Mouse (Mus musculus) bone marrow, adult 2 months (tissue): Measurements from ENCODE around the gene Duoxa2. TPM values are rescaled to one million over a fixed set of nuclear protein-coding genes. Genes with fewer than 3 reads are reported as not detected.
"Not testable (repeated sequence)": the region's sequence is repeated elsewhere in the genome, so short reads cannot be mapped to it uniquely, and the experiment has no call there.

ENCODE experiments used
- H3K27ac ChIP-seq: fragments of 200-500 bp; 2 replicates; pipeline ENCODE4 v1.5.1; 2012; ENCODE audit warnings: low read depth, mild to moderate bottlenecking, control low read depth, inconsistent platforms, low read length; ENCODE audit not compliant: control insufficient read depth, poor library complexity, insufficient read depth
- H3K4me1 ChIP-seq: fragments of 200-500 bp; 2 replicates; pipeline ENCODE4 v1.6.1; 2011; ENCODE audit warnings: low read length; ENCODE audit not compliant: control insufficient read depth, insufficient read depth
- H3K4me3 ChIP-seq: fragments of 200-500 bp; replicated peaks from 2 replicates; pipeline ENCODE3; 2011; ENCODE audit warnings: mild to moderate bottlenecking, low read depth, low read length, control low read depth; ENCODE audit not compliant: control insufficient read depth
- CTCF ChIP-seq: fragments of 200-500 bp; IDR thresholded peaks from 2 replicates; pipeline ENCODE4 v1.5.1; 2011; ENCODE audit warnings: low read length, control low read depth; ENCODE audit not compliant: control insufficient read depth, insufficient read depth
- POLR2A ChIP-seq: fragments of 200-500 bp; IDR thresholded peaks from 2 replicates; pipeline ENCODE4 v1.6.1; 2011; ENCODE audit warnings: low read depth, mild to moderate bottlenecking, control low read depth, low read length, borderline replicate concordance; ENCODE audit not compliant: control insufficient read depth
- WGBS: fragments of 180-500 bp; shearing (Covaris S2); methylation state at CpG from one replicate; pipeline ENCODE4 v1.1.7; 2018; 5-methylcytosine and 5-hydroxymethylcytosine counted together
- polyA plus RNA-seq: library from polyadenylated mRNA; stranded (reverse); fragments of >200 nt; gene quantifications from 2 replicates; pipeline ENCODE4 v1.2.4, GENCODE M21; 2011; ENCODE audit warnings: low replicate concordance; ENCODE audit not compliant: missing spikeins, insufficient read depth, insufficient read length

Gene Duoxa2
- polyA plus RNA-seq, 1 experiment: not detected

GRCm38 (mm10) chr2:122315372-122315771 is 16.7 kb downstream of the Duoxa2 start, which contains the start of gene Duox1:
Gene Duox1, plus strand, starts transcription at chr2:122315672.
- WGBS: 76% methylated on average over 7 of the region's 7 CpGs
- Histone ChIP-seq H3K27ac (no peak within 1 kb of the TSS), H3K4me3 (no peak within 1 kb of the TSS), H3K4me1 (no peaks in the 10 kb centered on the region)
- TF ChIP-seq CTCF (no peak), POLR2A (no peak)

DNA sequence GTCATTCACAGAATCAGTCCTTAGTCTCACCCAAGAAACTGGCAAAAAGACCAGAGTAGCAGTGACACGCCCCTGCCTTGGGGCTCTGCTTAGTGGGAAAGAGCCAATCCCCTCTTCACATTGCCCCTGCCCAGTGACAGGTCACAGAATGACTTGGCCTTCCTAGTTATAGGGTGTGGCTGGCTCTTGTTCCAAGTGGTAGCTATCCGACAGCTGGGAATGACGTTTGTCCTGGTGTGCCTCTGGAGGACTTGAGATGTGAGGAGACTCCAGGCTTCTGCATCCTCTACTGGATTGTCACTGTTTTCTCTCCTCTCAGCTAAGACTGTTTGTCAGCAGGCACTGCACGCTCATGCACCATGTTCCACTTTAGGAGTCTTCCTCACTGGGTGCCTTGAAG is 18.7 kb downstream of the Duoxa2 start:
- no peak overlapping the region for H3K4me3 ChIP-seq
- no peak overlapping the region for H3K27ac ChIP-seq
- TF ChIP-seq POLR2A (no peak), CTCF (no peak)
- WGBS: 67% methylated on average over 4 of the region's 4 CpGs
- no peaks in the 10 kb centered on the region for H3K4me1 ChIP-seq

DNA sequence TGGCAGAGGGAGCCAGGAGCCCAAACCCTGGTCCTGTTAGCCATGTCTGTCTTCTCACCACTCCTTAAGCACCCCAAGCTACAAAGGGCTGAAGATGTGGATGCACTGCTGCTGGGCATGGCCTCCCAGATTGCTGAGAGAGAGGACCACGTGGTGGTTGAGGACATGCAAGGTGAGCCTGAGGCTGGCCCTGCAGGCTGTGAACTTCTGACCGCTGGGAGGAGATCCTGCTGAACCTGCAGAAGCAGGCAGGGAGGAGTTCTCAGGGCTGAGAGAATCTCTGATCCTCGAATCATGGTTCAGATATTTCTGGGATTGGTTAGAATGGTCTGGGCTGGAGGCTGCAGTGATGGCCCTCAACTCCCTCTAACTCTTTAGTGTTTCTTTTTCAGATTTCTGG is 25.3 kb downstream of the Duoxa2 start:
- 59% methylated on average over 3 of the region's 3 CpGs for WGBS

DNA sequence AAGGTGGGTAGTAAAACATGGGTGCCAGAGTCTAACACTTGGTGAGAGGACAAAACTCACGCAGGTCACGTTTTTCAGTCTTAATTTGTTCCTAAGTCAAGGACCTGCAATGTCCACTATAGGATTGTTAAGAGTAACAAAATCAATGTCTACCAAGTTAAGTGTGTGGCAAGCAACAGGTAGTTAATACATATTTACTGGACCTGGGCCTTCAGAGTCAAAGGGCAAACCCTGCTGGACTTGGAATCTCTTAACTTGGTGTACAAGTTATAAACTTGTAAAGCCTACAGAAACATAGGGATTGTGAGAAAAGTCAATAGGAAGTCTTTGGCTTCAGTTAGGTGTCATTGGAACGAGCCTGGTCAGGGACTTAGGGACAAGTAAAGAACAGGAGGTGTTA is 25.9 kb downstream of the Duoxa2 start:
- no peak for TF ChIP-seq CTCF
- TF ChIP-seq POLR2A: no peak
- WGBS: 76% methylated on average over 3 of the region's 3 CpGs

More for the DNA sequence above, 25.3 kb downstream of the Duoxa2 start:
- Histone ChIP-seq H3K4me3 (no peak overlapping the region), H3K4me1 (no peaks in the 10 kb centered on the region), H3K27ac (no peak overlapping the region)
- TF ChIP-seq POLR2A: no peak
- TF ChIP-seq CTCF: no peak

DNA sequence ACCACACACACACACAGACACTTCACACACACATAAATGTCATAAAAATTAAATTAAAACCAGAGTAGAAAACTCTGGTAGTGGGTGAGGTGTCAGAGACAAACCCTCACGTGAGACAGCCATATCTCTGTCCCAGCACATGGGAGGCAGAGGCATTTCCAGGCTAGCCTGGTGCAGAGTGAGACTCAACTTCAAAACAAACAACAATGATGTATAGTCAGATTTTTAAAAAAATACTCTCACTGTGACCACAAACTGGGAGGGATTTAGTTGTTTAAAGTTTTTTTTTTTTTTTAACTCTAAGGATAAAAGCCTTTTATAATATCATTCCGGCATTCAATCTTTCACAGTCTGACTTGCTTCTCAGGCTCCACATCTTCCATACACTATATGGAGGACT is 26.7 kb downstream of the Duoxa2 start:
- no peak overlapping the region for H3K27ac ChIP-seq
- WGBS: 73% methylated on average over 2 of the region's 2 CpGs
- no peak overlapping the region for H3K4me3 ChIP-seq
- H3K4me1 ChIP-seq: no peaks in the 10 kb centered on the region
- TF ChIP-seq POLR2A (no peak), CTCF (no peak)

More for the DNA sequence above, 25.9 kb downstream of the Duoxa2 start:
- Histone ChIP-seq H3K4me1 (no peaks in the 10 kb centered on the region), H3K27ac (no peak overlapping the region), H3K4me3 (no peak overlapping the region)

DNA sequence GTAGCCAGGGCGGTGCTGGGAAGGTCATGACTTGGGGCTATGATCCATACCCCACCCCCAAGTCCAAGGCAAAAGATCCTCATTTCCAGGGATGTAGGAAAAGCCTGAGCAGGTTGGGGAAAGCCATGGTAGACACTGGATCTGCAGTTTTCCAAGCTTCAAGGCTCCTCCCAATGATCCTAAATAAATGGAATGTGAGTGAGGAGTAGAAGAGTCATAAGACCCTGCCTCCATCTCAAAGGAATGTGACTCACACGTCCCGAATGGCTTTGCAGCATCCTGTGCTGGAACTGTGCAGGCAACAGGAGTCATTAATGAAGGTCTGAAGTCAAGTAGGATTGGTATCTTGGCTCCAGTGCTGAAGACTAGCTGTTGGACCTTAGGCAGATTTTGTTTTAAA is 29.3 kb downstream of the Duoxa2 start:
- H3K4me1 ChIP-seq: no peaks in the 10 kb centered on the region
- H3K27ac ChIP-seq: no peak overlapping the region
- H3K4me3 ChIP-seq: no peak overlapping the region
- TF ChIP-seq CTCF (no peak), POLR2A (no peak)
- WGBS: 70% methylated on average over 3 of the region's 3 CpGs

- H3K4me3 ChIP-seq, H3K27ac ChIP-seq, H3K4me1 ChIP-seq: not testable (repeated sequence)
- WGBS: 80% methylated on average over 6 of the region's 6 CpGs
These were observed 31.6 kb downstream of the Duoxa2 start for GRCm38 (mm10) chr2:122330317-122330716.

- no peaks in the 10 kb centered on the region for H3K4me1 ChIP-seq
- no peak overlapping the region for H3K4me3 ChIP-seq
- WGBS: 74% methylated on average over 3 of the region's 3 CpGs
- no peak overlapping the region for H3K27ac ChIP-seq
- no peak for TF ChIP-seq CTCF
- TF ChIP-seq POLR2A: no peak
These were observed 33.5 kb downstream of the Duoxa2 start for GRCm38 (mm10) chr2:122332222-122332621.

DNA sequence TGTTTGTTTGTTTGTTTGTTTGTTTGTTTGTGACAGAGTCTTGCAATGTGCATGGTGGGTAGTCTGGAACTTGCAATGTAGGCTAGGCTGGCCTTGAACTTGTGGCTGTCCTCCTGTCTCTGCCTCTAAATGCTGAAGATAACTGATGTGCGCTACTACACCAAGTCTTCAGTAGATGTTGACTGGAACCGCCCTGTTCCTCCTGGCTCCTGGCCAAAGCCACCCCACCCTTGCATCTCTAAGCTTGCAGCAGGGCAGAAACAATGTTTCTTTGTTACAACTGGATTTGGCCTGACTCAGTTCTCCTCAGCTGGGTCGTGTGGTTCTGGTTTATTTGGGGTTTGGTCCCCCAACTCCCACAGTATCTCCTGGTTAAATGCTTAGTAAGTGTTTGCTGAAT is 35.5 kb downstream of the Duoxa2 start:
- Histone ChIP-seq H3K4me3 (no peak overlapping the region), H3K27ac (no peak overlapping the region), H3K4me1 (no peaks in the 10 kb centered on the region)
- TF ChIP-seq POLR2A (no peak), CTCF (no peak)
- WGBS: 46% methylated on average over 3 of the region's 3 CpGs

- WGBS: 78% methylated on average over 21 of the region's 21 CpGs
- TF ChIP-seq CTCF: no peak
- no peak for TF ChIP-seq POLR2A
- Histone ChIP-seq H3K4me3 (no peak overlapping the region), H3K4me1 (no peaks in the 10 kb centered on the region), H3K27ac (no peak overlapping the region)
These were observed 38.6 kb downstream of the Duoxa2 start for GRCm38 (mm10) chr2:122337291-122337690.
